Mouse (Mus musculus): ENCODE results near the gene Mgat4c.
"Not testable (repeated sequence)": the region's sequence is repeated elsewhere in the genome, so short reads cannot be mapped to it uniquely, and the experiment has no call there.

Gene Mgat4c

GRCm38 (mm10) chr10:102155853-102156252 lies 474.6 kb downstream of the Mgat4c start:
- no peak for DNase-seq

DNA sequence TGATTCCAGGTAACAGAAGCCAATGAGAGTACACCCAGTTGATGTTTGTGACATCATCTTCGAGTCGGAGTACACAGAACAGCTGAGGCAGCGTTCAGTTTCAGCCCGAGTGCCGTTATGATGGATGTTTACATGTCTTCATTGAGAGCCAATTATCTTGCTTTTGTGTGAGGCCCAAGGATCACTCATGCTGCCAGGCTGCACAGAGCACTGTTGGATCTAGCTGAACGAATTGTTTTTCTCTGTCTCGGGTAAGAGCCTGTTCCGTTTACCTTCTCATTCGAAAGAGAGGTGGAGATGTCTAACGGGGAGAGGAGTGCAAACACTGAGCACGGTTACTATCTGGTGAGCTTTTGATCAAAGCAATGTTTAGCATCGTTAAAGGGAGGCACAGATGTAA lies 477.5 kb downstream of the Mgat4c start:
- peak; percentile 75 for DNase-seq

DNA sequence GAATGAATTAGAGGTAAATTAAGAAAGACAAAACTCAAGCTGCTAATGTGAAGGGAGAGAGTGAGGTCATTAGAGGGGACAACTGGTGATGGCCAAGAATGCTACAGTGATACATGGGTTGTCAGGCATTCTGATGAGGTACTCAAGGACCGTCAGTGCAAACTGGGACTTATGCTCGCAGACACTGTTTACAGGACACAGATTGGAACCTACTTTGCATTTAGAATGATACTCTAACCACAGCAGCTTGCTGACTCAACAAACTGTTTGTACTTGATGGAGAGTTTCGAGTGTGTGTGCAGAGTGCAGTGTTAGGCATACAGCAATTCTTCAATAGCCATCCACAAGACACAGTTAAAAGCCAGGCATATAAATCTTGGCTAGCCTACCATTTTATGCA lies 503.4 kb downstream of the Mgat4c start:
- no peak for DNase-seq

- DNase-seq, result no peak
Observed at GRCm38 (mm10) chr10:102191646-102192045, 510.4 kb downstream of the Mgat4c start.

DNA sequence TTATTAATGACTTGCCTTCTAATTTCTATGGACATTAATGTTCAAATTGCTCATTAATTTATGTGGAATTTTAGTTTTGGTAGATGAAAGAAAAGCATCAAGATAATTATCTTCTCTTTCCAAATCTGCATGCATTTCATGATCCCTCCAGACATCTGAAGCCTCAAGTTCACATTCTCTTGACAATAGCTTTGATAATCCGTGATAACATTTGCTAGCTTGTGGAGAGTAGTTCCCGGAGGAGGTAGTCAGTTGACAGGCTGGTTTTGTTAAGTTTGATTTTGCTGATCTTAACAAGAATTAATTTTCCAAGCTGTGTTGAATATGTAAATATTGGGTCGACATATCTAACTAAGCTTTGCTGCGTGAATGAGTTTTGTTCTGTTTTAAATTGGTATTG lies 515.6 kb downstream of the Mgat4c start:
- DNase-seq, result peak; percentile 19

DNA sequence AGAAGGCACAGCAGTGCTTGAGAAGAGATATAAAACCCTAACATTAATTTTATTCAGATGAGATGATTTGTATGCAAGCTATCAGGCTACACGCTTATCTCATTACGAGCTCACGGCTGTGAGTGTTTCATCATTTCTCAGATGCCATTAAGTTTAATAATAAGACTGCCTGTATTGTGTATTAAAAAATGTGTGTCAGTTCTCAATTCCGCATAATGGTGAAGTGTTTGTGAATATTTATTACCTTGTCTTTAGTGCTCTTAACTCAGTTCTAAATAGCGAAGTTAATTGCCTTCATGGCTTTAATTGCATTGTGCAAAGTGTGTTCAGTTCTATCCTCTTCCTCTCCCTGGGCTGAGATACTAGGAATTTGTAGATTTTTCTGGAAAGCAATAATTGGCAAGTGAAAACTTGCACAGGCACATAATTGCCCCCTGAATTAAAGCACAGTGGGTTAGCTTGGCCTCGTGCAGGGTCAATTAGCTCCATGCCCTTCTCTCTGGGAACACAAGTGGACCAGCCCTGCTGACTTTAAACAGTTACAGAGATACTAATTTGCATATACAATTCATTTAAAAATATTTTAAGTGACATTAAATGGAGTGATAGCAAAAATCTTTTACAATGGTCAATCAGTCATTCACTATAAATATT lies 557.4 kb downstream of the Mgat4c start:
- DNase-seq, result peak; percentile 35

- DNase-seq, result peak; percentile 20
Observed at GRCm38 (mm10) chr10:102243897-102244296, 562.6 kb downstream of the Mgat4c start.

DNA sequence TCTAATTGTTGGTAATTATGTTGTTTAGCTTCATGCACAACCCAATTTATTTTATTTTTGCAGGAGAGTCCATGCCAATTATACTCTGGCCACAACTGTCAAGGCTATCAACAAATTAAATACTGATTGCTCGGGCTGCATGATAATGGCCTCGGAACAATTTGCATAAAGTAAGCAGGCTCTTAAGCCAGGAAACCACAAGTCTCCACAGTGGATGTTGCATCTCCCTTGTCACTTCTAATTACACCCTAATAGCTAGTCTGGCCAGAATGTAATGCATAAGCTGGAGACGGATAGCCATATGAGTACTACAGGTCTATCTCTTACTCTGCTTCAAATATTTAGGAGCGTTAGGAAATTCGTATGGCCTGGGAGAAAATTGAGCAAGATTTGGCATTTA lies 563.3 kb downstream of the Mgat4c start:
- DNase-seq, result peak; percentile 84

DNA sequence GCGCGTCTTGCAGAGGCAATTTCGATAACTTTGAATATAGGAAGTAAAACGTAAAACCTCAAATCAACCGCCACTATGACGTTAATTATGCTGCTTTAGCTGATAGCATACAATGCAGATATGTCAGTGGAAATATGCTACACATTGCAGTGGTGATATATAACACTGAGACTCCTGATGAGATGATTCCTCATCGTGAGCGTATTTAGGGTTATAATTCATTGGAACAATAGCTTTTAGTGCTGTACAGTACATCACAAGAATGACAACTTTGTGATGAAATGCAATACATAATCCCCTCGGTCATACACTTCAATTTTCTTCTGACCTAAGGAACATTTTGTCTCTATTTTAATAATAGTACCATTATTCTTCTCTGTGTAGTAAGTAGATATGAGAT lies 564.0 kb downstream of the Mgat4c start:
- no peak for DNase-seq

DNA sequence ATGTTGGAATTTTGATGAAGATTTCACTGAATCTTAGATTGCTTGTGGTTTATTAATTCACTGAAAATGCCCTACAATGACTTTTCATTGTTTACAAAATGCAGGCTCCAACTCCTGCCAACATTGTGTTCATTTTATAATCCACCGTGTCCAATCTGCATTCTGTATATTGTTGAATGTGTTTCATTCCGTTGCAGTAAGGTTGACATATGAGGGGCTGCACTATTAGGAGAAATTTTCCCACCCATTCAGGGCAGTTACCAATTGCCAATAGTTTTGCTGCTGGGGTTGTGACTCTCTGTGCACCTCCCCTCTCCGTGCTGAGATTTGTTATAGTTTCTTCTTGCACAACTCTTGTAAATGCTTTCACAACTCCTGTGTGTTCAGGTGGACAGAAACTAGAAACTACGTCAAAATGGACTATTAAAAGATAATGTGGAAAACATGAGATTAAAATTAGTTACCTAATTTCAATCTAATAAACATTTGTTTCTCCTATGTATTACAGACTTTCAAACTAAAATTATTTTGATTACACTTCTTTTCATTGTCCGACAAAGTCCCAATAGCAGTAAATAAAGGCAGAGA lies 627.7 kb downstream of the Mgat4c start:
- DNase-seq, result no peak

DNA sequence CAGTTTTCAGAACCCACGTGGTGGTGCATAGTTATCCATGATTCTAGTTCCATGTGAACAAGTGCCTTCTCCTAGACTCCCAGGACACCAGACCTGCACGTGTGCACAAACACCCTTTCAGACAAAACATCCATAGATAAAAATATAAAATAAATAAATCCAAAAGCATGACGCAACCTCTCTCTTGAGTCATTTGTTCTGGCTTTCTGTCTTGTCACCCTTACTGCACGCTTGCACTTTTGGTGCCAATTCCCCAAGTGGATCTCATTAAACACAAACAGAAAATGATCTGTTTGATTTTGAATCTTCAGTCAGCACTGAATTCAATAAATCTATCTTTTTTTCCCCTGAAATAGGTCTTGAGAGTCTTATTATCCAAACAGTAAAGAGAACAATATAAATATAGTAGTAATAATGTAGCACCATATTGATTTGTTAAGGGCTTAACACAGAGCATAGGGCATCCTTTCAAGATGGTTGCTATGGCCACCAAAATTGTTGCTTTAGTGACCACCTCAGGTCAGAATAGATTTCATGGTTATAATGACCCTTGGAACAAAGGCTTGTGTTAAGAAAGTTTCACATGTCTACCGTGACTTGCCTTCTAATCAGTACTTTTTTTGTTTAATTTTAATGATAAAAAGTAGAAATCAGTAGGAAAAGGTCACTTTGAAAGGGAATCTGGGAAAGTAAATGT lies 684.5 kb downstream of the Mgat4c start:
- DNase-seq, result no peak

DNA sequence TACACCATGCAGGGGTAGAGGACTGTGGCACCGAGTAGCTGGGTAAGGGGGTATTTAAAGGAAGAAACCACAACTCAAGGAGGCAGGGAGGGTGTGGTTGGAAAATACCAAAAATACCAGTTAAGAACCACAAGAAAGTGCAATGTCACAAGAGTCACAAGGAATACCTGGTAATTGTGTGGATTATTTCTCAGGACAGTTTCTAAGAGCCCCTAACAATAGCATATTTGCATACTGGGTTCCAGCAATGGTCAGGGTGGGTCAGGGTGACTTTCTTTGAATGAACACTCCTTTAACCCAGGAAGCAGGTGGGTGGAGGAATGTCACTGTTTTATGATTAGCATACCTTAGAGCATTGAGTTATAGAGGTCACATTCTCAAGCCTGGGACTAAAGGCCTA lies 689.3 kb downstream of the Mgat4c start:
- no peak for DNase-seq

- no peak for DNase-seq
Observed at GRCm38 (mm10) chr10:102372111-102372510, 690.8 kb downstream of the Mgat4c start.

DNA sequence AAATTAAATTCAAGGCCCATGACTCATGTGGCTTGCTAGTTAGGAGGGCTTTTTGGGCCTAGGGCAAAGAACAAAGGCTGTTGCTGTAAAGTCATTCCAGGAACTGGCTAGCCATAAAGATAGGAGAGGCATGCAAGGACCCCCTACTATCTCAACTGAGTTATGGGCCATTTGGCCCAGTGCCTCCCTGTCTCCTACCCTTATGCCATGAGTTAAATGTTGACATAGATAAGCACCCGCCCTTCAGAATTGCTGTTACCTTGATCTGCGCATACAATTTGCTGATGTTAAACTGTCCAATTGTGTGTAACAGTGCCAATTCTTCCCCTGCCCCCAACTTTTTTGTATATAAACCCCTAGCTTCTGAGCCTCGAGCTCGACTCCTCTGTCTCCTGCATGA lies 692.8 kb downstream of the Mgat4c start:
- no peak for DNase-seq

- DNase-seq, result no peak
Observed at GRCm38 (mm10) chr10:102377377-102377776, 696.1 kb downstream of the Mgat4c start.

DNA sequence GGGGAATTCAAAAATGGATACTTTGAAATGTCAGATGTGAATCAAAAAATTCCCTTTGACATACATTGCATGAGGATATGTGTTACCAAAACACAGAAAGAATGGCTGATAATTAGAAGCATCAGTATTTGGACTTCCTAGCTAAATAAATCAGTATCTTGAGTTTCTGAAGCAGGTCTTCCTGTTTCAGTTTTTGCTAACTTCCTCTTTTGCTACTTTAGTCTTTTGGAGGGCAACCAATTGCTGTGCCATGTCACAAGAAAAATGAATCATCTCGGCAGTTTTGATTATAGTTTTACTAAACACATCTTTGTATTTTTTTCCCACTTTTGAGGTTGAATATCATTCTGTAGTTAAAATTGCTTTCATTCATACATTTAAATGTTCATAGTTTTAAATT lies 707.9 kb downstream of the Mgat4c start:
- DNase-seq, result no peak

- DNase-seq, result peak; percentile 41
Observed at GRCm38 (mm10) chr10:102417654-102418272, 736.5 kb downstream of the Mgat4c start.

DNA sequence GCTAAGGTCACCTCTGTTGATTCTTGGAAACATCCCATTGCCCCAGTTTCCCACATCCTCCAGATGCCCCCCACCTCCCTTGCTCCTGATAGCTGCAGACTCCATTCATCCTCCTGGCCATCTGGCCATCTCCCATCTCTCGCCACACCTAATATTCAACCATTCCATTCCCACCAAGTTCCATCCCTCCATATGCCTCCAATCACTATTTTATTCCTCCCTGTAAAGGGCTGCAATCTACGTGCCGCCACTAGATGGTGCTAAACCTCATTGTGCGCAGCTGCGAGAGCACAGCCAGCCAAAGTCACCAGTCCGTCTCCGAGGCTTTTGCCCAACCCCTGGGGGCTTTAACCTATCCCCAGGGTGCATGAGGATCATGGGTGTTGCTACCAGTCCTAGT lies 753.8 kb downstream of the Mgat4c start:
- peak; percentile 55 for DNase-seq

DNA sequence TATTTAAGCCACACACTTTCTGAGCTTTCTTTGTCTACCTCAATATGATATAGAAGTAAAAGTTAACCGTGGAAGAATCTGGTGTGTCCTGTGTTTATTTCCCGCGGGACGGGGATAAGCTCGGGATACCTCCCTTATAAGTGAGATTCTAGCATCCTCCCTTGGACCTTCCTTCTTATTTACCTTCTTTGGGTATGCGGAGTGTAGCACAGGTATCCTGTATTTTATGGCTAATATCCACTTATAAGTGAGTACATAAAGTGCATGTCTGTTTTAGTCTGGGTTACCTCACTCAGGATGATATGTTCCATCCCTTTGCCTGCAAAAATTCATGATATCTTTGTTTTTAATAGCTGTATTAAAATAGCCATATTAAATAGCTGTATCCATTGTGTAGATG lies 754.2 kb downstream of the Mgat4c start:
- DNase-seq, result not testable (repeated sequence)

All from retina, postnatal 1 day (tissue).